Mouse (Mus musculus) heart, adult 18-20 months (tissue): ENCODE measurements around the gene Gnb2. TPM values are rescaled to one million over a fixed set of nuclear protein-coding genes. Genes with fewer than 3 reads are reported as not detected.

ENCODE experiments used
- DNase-seq, 2 experiments: peaks; one replicate each; pipeline ENCODE4 v3.0.0; 2021 to 2022; ENCODE audit warnings: mixed read lengths in 1 of 2
- total RNA-seq, 2 experiments: library from RNA; stranded (reverse); gene quantifications; 2 replicates each; pipeline ENCODE4 v1.2.3; 2021

Gnb2 gene
- total RNA-seq, 2 experiments from 2014 or later: 233 to 247 TPM

DNA sequence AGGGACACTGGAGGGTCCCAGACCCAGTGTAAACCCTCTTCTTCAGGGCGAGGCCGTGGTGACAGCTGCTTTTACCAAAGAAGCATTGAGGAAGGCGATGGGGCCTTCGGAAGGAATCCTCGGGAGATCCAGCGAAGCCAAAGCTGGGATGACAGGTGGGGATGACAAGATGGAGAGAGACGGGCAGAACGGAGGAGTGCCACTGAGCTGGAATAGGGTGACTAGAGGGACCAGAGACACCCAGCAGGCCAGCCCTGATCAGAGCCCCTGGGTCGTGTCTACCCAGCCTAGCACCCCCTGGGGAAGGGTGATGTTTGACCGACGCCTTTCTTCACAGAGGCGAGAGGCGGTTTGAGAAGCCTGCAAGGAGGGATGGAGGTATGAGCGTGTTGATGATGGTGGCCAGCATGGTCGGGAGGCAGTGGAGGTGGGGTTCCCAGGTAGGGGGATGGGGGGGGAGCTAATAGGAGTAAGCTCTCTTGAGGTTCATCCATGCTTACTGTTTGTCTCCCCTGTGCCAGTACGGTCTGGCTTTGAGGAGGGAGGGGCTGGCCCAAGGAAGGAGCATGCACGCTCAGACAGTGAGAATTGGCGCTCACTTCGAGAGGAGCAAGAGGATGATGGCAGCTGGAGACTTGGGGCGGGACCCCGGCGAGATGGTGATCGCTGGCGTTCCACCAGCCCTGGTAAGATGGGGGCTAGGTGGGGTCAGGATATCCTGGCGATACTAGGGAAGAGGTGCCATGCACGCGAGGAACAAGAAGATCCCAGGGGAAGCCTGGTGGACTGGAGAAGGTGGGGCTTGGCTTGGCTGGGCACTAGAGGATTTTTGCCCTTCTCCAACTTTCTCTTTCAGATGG is 13.4 kb downstream of the Gnb2 start:
- DNase-seq: no peak

DNA sequence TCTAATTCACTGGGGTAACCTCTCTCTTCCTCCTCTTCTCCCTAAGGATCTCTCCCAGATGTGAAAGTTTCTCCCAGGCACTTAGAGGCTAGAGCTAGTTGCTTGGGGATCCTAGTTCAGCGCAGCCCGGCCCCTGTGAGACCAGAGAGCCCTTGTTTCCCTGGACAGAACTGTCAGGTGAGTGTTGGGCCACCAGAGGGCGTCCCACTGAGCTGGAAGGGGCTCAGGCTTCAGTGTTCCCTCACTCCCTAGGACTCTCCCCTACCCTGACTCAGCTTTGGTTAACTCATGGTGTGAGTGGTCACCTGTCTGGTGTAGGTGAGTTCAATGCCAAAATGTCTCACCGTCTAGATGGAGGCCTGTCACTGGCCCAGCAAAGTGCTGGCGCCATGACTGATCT is 14.9 kb downstream of the Gnb2 start, which contains the start of gene Gigyf1:
TSS of gene Gigyf1 (plus strand) at position 113 of the 400 bp plus-strand sequence.
- DNase-seq: peak in 1 of 2 experiments; percentile 32

- no peak for DNase-seq
Measured at GRCm38 (mm10) chr5:137514811-137515210, 18.5 kb downstream of the Gnb2 start.

- no peak for DNase-seq
Measured at GRCm38 (mm10) chr5:137513951-137514721, 19.2 kb downstream of the Gnb2 start.

GRCm38 (mm10) chr5:137512847-137513794 is 20.2 kb downstream of the Gnb2 start:
- DNase-seq: peak in 1 of 2 experiments; percentile 59

DNA sequence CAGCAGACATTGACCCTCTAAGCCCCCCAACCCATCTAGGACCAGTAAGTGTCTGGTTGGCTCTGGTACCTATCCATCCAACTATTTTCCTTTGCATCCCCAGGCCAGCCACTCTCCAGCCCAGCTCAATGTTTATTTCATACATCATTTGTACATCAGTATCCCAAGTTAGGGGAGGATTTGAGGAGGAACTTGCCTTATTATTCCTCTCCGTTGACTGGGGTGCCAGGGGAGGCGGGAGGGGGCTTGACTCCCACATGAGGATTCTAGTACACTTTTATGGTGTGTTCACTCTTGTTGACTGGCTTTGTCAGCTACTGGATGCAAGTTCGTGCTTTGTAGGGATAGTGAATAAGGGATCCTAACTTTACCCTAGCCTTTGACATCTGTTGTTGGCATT is 21.6 kb downstream of the Gnb2 start:
- DNase-seq: no peak

DNA sequence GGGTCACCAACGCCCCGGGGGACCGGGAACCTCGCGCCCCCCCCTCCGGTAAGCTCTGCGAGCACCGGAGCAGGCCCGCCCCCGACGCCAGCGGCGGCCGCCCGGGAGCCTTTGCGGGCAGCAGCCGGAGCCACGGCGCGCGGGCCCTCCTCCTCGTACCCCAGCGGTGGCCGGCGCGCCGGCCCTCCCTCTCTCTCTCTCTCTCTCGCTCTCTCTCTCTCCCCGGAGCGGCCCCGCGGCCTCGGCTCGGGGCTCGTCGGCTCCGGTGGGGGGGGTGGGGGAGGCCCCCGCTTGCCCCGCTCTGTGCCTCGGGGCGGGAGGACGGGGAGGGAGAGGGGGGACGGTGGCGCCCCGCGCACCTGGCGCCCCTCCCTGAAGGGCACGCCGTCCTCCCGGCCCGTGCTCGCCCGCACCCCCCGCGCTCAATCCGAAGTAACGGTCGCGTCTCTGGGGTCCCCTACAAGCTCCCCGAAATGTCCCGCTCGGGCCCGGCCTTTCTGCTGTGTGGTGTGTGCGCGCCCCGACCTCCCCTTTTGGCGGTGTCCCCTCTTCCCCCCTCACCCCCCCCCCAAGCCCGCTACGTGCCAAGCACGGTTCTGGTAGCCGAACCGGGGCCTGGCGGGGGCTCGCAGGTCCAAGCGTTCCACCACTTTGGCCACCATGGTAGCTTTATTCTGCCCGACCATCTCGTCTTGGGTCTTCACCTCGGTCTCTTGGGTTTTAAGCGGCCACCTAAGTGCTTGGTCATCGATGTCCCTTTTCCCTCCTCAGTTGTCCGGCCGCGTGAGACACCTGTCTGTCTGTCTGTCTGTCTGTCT is 22.5 kb downstream of the Gnb2 start:
- DNase-seq: peak in 1 of 2 experiments; percentile 42

DNA sequence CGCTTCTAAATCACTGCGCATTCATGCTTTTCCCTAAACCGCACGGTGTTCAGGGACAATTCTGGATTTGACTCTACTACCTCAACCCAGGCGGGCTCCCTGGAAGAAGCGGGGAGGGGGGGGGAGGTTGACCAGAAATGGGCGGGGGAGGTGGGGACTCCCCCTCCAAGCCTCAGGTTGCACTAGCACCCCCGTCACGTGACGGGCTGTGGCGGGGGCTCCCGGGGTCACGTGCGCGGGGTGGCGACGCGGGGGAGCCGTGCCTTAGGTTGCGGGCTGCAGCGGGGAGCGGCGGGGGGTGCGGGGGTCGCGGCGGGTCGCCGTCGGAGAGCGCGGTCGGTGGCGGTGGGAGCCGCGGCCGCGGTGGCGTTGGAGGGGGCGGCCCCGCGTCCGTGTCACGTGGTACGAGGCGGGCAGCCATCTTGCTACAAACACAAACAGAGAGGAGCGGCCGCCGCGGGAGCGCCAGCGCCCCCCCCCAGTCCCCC is 23.3 kb downstream of the Gnb2 start:
- DNase-seq: peak; percentile 86 to 89

- peak in 1 of 2 experiments; percentile 7 for DNase-seq
Measured at GRCm38 (mm10) chr5:137504041-137504440, 29.3 kb downstream of the Gnb2 start.

- peak in 1 of 2 experiments; percentile 90 for DNase-seq
Measured at GRCm38 (mm10) chr5:137502667-137503110, 30.6 kb downstream of the Gnb2 start.

- peak; percentile 100 for DNase-seq
Measured at GRCm38 (mm10) chr5:137501709-137502666, 31.3 kb downstream of the Gnb2 start, which contains the start of gene Pop7. Pop7 (minus strand) TSS chr5:137502518.

DNA sequence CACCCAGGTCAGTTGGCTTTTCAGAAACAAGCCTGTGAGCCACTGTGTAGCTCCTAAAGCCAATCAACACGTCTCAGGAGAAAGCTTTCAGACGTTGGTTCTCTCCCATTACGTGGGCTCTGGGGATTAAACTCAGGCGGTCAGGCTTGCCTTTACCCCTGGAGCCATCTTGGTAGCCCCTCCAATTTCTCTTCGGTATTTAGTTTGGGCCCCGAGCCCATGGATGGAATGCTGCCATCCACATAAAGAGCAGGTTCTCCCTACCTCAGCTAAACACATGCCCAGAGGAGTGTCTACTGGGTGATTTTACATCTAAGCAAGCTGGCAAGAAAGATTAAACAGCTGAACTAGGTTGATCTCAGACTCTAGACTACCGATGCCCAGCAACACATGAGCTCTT is 33.1 kb downstream of the Gnb2 start:
- no peak for DNase-seq

DNA sequence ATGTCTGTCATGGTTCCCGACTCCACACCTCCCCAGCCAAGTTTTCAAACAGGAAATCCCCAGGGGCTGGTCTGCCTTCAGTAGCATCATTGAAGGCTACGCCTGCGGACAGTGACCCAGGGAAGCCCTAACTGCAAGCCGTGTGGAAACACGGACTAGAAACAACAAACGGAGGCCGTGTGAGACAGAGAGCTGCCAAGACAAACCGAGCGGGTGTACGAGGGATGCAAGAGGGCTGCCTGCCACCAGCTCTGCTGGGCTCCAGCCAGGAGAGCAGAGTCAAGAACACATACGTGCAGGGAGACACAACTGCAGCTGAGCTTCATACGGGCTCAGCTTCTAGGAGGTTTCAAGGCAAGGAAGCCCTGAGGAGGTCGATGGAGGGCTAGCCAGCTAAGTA is 39.5 kb downstream of the Gnb2 start:
- DNase-seq: peak; percentile 44 to 67

DNA sequence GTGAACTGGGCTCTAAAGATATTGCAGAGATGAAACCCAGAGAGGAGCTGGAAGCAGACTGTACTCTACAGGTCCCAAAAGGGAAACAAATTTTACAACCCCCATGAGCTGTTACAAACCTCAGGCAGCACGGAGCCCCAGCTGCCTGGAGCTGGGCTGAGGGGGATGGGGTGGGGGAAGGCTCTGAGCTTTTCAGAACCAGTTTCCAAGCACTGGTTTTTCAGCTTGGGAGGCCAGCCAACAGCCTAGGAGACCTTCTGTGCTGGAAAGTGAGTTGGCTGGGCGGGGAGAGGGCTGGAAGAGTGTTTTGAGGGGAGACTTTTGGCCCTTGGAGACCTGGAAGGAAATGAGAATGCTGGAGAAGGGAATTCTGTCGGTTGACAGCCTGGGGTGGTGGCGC is 41.8 kb downstream of the Gnb2 start:
- peak; percentile 64 to 81 for DNase-seq

- no peak for DNase-seq
Measured at GRCm38 (mm10) chr5:137487616-137488015, 45.7 kb downstream of the Gnb2 start.

GRCm38 (mm10) chr5:137485851-137486155 is 47.5 kb downstream of the Gnb2 start:
- DNase-seq: no peak

DNA sequence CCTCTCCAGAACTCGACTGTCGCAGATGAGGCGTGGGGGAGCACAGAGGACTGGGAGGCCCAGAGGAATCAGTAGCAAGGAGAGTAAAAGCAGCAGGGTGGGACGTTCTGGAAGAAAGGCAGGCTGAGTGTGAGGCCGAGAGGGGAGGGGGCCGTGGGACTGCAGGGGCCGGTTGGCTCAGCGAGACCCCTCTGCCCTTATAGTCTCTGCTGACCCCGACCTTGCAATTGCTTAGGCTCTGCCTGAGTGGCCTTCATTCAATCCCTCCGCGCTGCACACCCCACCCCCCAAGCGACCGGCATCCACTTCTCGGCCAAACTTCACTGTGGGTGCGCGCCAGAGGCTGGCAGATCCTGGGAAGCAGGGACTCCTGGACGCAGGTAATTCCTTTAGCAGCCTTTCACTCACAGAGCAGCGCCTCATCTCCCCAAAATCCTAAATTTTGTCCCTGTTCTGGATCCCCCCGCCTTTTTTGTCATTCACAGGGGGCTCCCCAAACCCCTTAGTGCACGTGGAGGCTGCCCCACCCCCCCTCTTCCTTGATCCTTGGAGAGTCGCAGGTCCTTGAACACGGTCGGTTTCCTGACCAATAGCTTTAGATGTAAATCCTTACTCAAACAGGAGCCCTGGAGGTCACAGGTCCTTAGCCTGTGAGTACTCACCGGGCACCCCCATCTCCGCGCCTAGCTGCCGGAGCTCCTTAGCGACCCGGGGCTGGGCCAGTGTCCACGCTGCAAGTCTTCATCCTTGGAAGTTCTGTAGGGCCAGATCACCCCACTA is 48.0 kb downstream of the Gnb2 start:
- no peak for DNase-seq

- DNase-seq: no peak
Measured at GRCm38 (mm10) chr5:137481897-137482296, 51.4 kb downstream of the Gnb2 start.

- peak; percentile 78 to 92 for DNase-seq
Measured at GRCm38 (mm10) chr5:137481138-137481537, 52.2 kb downstream of the Gnb2 start.
